ENCODE assay signal across 8 mouse cellular contexts in genomic region chr2:93227713-93228479, GRCm38 (mm10). TPM values are rescaled to one million over a fixed set of nuclear protein-coding genes. Genes with fewer than 3 reads are reported as not detected.
DNase-seq lines count a peak whose midpoint lies in the region; ATAC-seq and TF ChIP-seq lines count a peak whose summit lies in the region.
"Had no signal": no experiment of that assay in that cellular context is flagged by ENCODE, and none has a peak within 500 bp of the region (broad histone marks: within the 10 kb centered on the region; RNA-seq: fewer than 3 reads in every experiment).

No protein-coding gene starts in this region.

- no peak for TF ChIP-seq CTCF in kidney, postnatal 0 days (IDR thresholded peaks at IDR 0.05; ENCODE audit: low read depth)
- no peak for TF ChIP-seq CTCF in thymus, adult 2 months (IDR thresholded peaks at IDR 0.05; ENCODE audit: borderline replicate concordance, control insufficient read depth, extremely low read depth, insufficient read depth, low read length, poor library complexity)

- peak overlapping the region; percentile 95 for H3K27ac ChIP-seq in forebrain, embryonic 12.5 days
- peak overlapping the region; percentile 66 for H3K27ac ChIP-seq in kidney, postnatal 0 days
- peak overlapping the region; percentile 97 for H3K27ac ChIP-seq in midbrain, embryonic 11.5 days (ENCODE audit: low read depth, low read length)
- no peak overlapping the region for H3K27ac ChIP-seq in thymus, adult 2 months (ENCODE audit: control insufficient read depth, insufficient read depth, low read length)

- TF ChIP-seq POLR2A in thymus, adult 2 months (IDR thresholded peaks at IDR 0.05; ENCODE audit: control insufficient read depth, extremely low read depth, insufficient read depth, low read length, poor library complexity), result no peak

- DNase-seq in urinary bladder, postnatal 14 days (ENCODE audit: low spot score), result peak; percentile 19
- no peak for DNase-seq in urinary bladder, postnatal 25 days (ENCODE audit: low spot score)
- DNase-seq in kidney, postnatal 0 days (ENCODE audit: low spot score), result peak; percentile 54
- DNase-seq in midbrain, embryonic 11.5 days (ENCODE audit: low spot score, missing footprints), result peak; percentile 96
- DNase-seq in thymus, postnatal 4 days, result no peak
- DNase-seq in thymus, adult 2 months, result no peak

- 10% methylated on average over 9 of the region's 9 CpGs for WGBS in forebrain, embryonic 12.5 days
- WGBS in kidney, postnatal 0 days, result 31% methylated on average over 9 of the region's 9 CpGs
- WGBS in midbrain, embryonic 11.5 days, result 14% methylated on average over 9 of the region's 9 CpGs
- 95% methylated on average over 9 of the region's 9 CpGs for WGBS in thymus, adult 2 months

- 0 out of 2 replicates have a peak, but pooled peaks cover 5% of the 10 kb centered on the region for H3K27me3 ChIP-seq in forebrain, embryonic 12.5 days
- no peaks in the 10 kb centered on the region for H3K27me3 ChIP-seq in kidney, postnatal 0 days (ENCODE audit: insufficient read depth, low read length)
- H3K27me3 ChIP-seq in midbrain, embryonic 11.5 days (ENCODE audit: control insufficient read depth, insufficient read depth, low read length), result no peaks in the 10 kb centered on the region
- no peaks in the 10 kb centered on the region for H3K27me3 ChIP-seq in thymus, adult 2 months (ENCODE audit: control insufficient read depth, insufficient read depth, low read length)

- H3K9me3 ChIP-seq in forebrain, embryonic 12.5 days, result no peaks in the 10 kb centered on the region
- H3K9me3 ChIP-seq in kidney, postnatal 0 days (replicated peaks; ENCODE audit: low read length), result no peaks in the 10 kb centered on the region
- H3K9me3 ChIP-seq in midbrain, embryonic 11.5 days (ENCODE audit: control insufficient read depth, low read length), result no peaks in the 10 kb centered on the region

- H3K4me1 ChIP-seq in forebrain, embryonic 12.5 days, result peaks cover 62% of the 10 kb centered on the region
- peaks cover 20% of the 10 kb centered on the region for H3K4me1 ChIP-seq in kidney, postnatal 0 days (replicated peaks; ENCODE audit: insufficient read depth, low read length)
- peaks cover 46% of the 10 kb centered on the region for H3K4me1 ChIP-seq in midbrain, embryonic 11.5 days (ENCODE audit: control insufficient read depth, insufficient read depth, low read length)
- H3K4me1 ChIP-seq in thymus, adult 2 months (replicated peaks; ENCODE audit: control insufficient read depth, insufficient read depth, low read length), result no peaks in the 10 kb centered on the region

- H3K4me2 ChIP-seq in forebrain, embryonic 12.5 days, result peak overlapping the region; percentile 46
- no peak overlapping the region for H3K4me2 ChIP-seq in kidney, postnatal 0 days (ENCODE audit: low read length)
- H3K4me2 ChIP-seq in midbrain, embryonic 11.5 days, result peak overlapping the region; percentile 46

- H3K4me3 ChIP-seq in forebrain, embryonic 12.5 days (replicated peaks), result peak overlapping the region; percentile 14; the same call in 1 of the 2 replicates
- no peak overlapping the region for H3K4me3 ChIP-seq in kidney, postnatal 0 days (replicated peaks; ENCODE audit: low read depth, low read length)
- no peak overlapping the region; the same call in 1 of the 2 replicates for H3K4me3 ChIP-seq in midbrain, embryonic 11.5 days (ENCODE audit: low read depth, low read length)
- H3K4me3 ChIP-seq in thymus, adult 2 months (ENCODE audit: control insufficient read depth, insufficient read depth, low read length), result no peak overlapping the region
- H3K4me3 ChIP-seq: myocyte had no signal

- H3K9ac ChIP-seq in forebrain, embryonic 12.5 days, result peak overlapping the region; percentile 38
- no peak overlapping the region for H3K9ac ChIP-seq in kidney, postnatal 0 days (ENCODE audit: low read depth, low read length)
- peak overlapping the region; percentile 4 for H3K9ac ChIP-seq in midbrain, embryonic 11.5 days (ENCODE audit: low read length)

- peak; percentile 88 for ATAC-seq in forebrain, embryonic 12.5 days (ENCODE audit: low FRiP score)
- ATAC-seq in kidney, postnatal 0 days (replicated peaks; ENCODE audit: low FRiP score, low read depth), result peak; percentile 35; the same call in 1 of the 2 replicates
- peak; percentile 82 for ATAC-seq in midbrain, embryonic 11.5 days (ENCODE audit: low FRiP score)

- H3K36me3 ChIP-seq in forebrain, embryonic 12.5 days (replicated peaks), result no peaks in the 10 kb centered on the region; the same call in 1 of the 2 replicates
- no peaks in the 10 kb centered on the region for H3K36me3 ChIP-seq in kidney, postnatal 0 days (ENCODE audit: insufficient read depth, low read length)
- H3K36me3 ChIP-seq in midbrain, embryonic 11.5 days (ENCODE audit: control insufficient read depth, insufficient read depth, low read length), result no peaks in the 10 kb centered on the region
- no peaks in the 10 kb centered on the region for H3K36me3 ChIP-seq in thymus, adult 2 months (ENCODE audit: control insufficient read depth, insufficient read depth, low read length)

RNA-seq across cellular contexts. Expression of gene Trp53i11, which starts 40.5 kb away (rescaled TPM):
- polyA plus RNA-seq in forebrain, embryonic 12.5 days (2016; fragmentation: Nextera tagmentation; extraction: Ambion mirVana), result 106 and 137 TPM in 2 replicates
- 24.9 and 28.3 TPM in 2 replicates for polyA plus RNA-seq in kidney, postnatal 0 days (2015; fragmentation: Nextera tagmentation; extraction: Ambion mirVana)
- 179 and 191 TPM in 2 replicates for polyA plus RNA-seq in midbrain, embryonic 11.5 days (2014; fragmentation: Nextera tagmentation; extraction: Ambion mirVana)
- 444 and 462 TPM in 2 replicates for polyA plus RNA-seq in thymus, adult 2 months (2012; rRNA removed)

Comparison
In these comparisons a context has a peak if more than half of its experiments do, and no peak if none do; other contexts are left out.
1. DNase-seq: peak in urinary bladder, postnatal 14 days (single experiment), kidney, postnatal 0 days (single experiment) and midbrain, embryonic 11.5 days (single experiment); none in urinary bladder, postnatal 25 days (single experiment), thymus, postnatal 4 days (single experiment) and thymus, adult 2 months (single experiment).
2. ATAC-seq: peak in every context shown above with its lines; median percentile 88 in forebrain, embryonic 12.5 days; 82 in midbrain, embryonic 11.5 days; 35 in kidney, postnatal 0 days.